Mouse (Mus musculus): Measurements from ENCODE around the gene Olfr1378. TPM values are rescaled to one million over a fixed set of nuclear protein-coding genes. Genes with fewer than 3 reads are reported as not detected.

Olfr1378 gene
- polyA plus RNA-seq (2012), result not detected in 2 replicates

DNA sequence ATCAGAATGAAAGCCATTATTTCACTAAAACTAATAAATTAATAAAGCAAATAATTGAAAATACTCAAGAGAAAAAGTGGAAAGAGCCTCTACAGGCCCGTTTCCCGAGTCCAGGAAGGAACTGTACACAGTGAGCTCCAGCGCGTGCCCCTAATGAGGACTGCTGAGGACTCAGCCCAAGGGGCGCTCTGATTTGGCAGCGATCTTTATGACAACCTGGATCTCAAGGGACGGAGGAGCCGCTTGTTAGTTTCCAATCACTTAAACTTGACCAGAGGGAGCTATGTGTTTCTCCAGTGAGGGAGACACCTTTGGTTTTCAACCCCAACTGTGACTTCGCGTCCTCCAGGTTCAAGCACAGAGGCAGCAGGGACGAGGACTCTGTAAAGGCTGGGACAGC is at the start of gene Olfr1378:
Gene Olfr1378, plus strand, starts transcription at position 301 of the 400 bp plus-strand sequence.

DNA sequence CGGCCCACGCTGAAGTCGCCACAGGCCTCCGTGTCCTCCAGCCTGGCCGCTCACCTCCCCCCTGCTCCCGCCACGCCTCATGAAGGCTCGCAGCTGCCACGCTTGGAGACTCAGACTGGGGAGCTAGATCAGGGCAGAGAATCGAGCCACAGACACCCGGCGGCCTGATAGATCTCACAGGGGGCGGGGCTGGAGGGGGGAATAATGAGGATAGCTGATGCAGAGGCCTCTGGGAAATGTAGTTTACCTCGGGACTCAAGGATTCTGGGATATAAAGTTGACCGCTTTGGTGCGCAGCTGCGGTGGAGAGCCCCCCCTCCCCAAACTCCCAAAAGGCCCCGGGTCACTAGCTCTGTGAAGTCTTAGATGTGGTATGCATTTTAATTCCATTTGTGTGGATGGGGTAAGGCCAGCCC is 34.9 kb upstream of the Olfr1378 start, which contains the start of gene Zfp354b:
Gene Zfp354b, minus strand, starts transcription at position 183 of the 416 bp plus-strand sequence.

DNA sequence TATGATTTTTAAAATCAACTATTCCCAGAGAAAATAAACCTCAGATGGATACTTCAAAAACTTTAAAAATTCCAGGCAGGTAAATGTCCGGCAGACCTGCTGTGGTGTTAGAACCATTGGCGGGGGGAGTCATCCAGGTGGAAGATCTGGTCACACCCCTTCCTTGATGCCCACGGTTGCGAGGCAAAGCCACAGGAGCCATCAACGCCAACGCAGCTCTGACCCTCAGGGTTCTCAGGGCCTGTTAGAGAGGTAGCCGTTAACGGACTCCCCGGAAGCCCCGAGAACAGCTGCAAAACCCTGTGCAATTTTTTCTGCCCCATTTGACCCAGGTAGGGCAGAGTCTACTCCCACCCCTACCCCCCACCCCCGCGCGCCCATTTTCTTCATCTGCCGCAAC is 22.8 kb upstream of the Olfr1378 start, which contains the start of gene 4933414I15Rik:
Gene 4933414I15Rik, minus strand, starts transcription at position 260 of the 400 bp plus-strand sequence.

DNA sequence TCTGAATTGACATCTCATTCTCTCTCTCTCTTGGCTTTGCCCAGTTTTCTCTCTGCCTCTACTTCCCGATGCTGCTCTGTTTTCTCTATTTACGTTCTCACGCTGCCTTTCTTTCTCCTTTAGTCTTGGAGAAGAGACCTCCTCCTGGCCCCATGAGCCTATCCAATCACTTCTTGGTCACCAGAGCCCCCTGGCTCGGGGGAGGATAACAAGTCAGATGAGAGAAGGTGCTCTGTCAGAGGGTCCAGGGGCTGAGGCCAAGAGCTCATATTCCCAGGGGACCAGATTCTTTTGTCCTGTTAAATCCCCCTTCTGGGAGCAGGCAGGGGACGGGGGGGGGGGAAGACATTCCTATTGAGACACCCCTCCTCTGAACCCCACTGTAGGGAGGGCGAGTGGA is 12.7 kb upstream of the Olfr1378 start, which contains the start of gene Prop1:
Gene Prop1, minus strand, starts transcription at position 101 of the 400 bp plus-strand sequence.

DNA sequence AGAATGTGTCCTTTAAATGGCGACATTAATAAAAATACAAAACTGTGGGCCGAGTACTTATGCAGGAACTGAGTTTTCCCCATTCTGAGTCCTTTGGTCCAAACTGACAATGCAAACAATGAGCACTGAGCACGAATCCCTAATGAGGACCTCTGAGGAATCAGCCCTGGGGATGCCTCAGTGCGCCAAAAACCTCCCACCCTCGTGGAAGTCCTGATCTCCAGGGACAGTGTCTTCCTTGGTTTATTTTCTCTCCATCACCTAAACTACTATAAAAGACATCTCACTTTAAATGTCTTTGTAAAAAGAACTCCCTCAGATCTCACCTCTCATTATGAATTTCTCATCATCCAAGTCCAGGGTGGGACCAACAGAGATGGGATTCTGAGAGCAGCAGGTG is 15.3 kb downstream of the Olfr1378 start, which contains the start of gene Olfr1377:
Gene Olfr1377, plus strand, starts transcription at position 301 of the 400 bp plus-strand sequence.

DNA sequence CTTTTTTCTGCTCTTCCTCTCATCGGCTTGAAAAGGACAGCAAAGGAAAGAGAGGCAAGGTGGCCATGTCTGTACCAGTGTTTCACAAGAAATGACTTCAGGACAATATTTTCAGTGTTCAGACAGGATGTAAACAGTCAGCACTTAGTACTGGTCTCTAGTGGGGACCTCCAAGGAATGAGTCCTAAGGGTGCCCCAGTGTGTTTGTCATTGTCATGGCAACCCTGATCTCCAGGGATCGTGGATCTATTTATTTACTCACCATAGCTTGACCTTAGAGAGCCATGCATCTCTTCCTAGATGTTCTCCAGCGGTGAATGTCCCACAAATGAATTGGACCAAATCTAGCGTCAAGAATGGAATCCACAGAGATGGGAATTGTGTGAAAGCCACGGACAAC is 37.0 kb downstream of the Olfr1378 start, which contains the start of gene Olfr51:
Gene Olfr51, plus strand, starts transcription at position 301 of the 400 bp plus-strand sequence.

DNA sequence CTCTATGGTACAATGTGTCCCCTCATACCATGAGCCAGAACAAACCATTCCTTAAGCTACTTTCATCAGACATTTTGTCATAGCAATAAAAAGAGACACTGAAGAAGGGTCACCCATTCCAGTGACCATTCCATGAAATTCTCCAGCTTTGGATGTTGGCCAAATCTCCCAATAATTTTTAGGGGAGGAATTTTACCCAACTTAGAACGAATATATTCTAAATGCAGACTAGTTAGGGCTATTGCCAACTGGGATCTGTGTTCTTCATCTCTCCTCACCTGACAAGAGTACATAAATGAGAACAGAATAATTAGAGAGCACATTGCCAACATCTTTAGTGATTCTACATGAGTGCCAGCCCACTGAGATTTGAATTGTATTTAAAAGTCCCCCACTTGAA is 47.6 kb downstream of the Olfr1378 start, which contains the start of gene Olfr54:
Gene Olfr54, plus strand, starts transcription at position 301 of the 400 bp plus-strand sequence.

Other genes with a start within 250 kb of the Olfr1378 start
- gene Zfp354c, start 138.8 kb upstream of the Olfr1378 start, polyA plus RNA-seq (2012), result 0.41 and 2.2 TPM in 2 replicates
- gene Zfp879, start 125.0 kb upstream of the Olfr1378 start, polyA plus RNA-seq (2012), result 0.04 and 0.09 TPM in 2 replicates
- 0.04 and 0.14 TPM in 2 replicates for gene Grm6, start 115.8 kb upstream of the Olfr1378 start, polyA plus RNA-seq (2012)
- 0.49 TPM in 1 of 2 replicates, not detected in the other for gene Zfp454, start 78.9 kb upstream of the Olfr1378 start, polyA plus RNA-seq (2012)
- gene Zfp2, start 50.4 kb upstream of the Olfr1378 start, polyA plus RNA-seq (2012), result 0.06 and 0.09 TPM in 2 replicates
- gene Zfp354b, start 34.9 kb upstream of the Olfr1378 start, polyA plus RNA-seq (2012), result 0.04 and 0.50 TPM in 2 replicates
- not detected in 2 replicates for gene 4933414I15Rik, start 22.8 kb upstream of the Olfr1378 start, polyA plus RNA-seq (2012)
- gene Prop1, start 12.8 kb upstream of the Olfr1378 start, polyA plus RNA-seq (2012), result not detected in 2 replicates
- not detected in 2 replicates for gene Olfr1377, start 15.4 kb downstream of the Olfr1378 start, polyA plus RNA-seq (2012)
- not detected in 2 replicates for gene Olfr51, start 37.1 kb downstream of the Olfr1378 start, polyA plus RNA-seq (2012)
- not detected in 2 replicates for gene Olfr54, start 47.7 kb downstream of the Olfr1378 start, polyA plus RNA-seq (2012)
- gene Olfr1375, start 81.6 kb downstream of the Olfr1378 start, polyA plus RNA-seq (2012), result not detected in 2 replicates
- gene Zfp354a, start 92.7 kb downstream of the Olfr1378 start, polyA plus RNA-seq (2012), result 0.01 TPM in 1 of 2 replicates, not detected in the other